Mouse (Mus musculus) heart, adult 10 weeks (tissue): Measurements from ENCODE around the gene Mroh8. TPM values are rescaled to one million over a fixed set of nuclear protein-coding genes. Genes with fewer than 3 reads are reported as not detected.

Source experiments
- polyA plus RNA-seq: library from polyadenylated mRNA; stranded (reverse); fragments of 350-450 nt; fragmentation: Illumina TruSeq; extraction: RNeasy Lipid Tissue Mini Kit (QIAGEN cat#74804); gene quantifications from one replicate; pipeline ENCODE4 v1.2.3, GENCODE M21; 2014; ENCODE audit warnings: low read depth, low replicate concordance

Gene Mroh8
- polyA plus RNA-seq, result not detected

GRCm38 (mm10) chr2:157279416-157279800 is at the start of gene Mroh8:
TSS of gene Mroh8 (minus strand) at chr2:157279549.

GRCm38 (mm10) chr2:157278717-157279415 is 483 bp downstream of the Mroh8 start, which contains the start of gene Rpn2:
TSS of gene Rpn2 (plus strand) at chr2:157279017.

GRCm38 (mm10) chr2:157204366-157205218 is 74.8 kb downstream of the Mroh8 start, which contains the start of gene Rbl1:
TSS of gene Rbl1 (minus strand) at chr2:157204534.

Other genes starting within 250 kb of the Mroh8 start
- gene Soga1, start 200.3 kb downstream of the Mroh8 start, polyA plus RNA-seq, result 6.0 TPM
- gene Tldc2, start 192.5 kb downstream of the Mroh8 start, polyA plus RNA-seq, result not detected
- gene Samhd1, start 144.3 kb downstream of the Mroh8 start, polyA plus RNA-seq, result 30.2 TPM
- 2.1 TPM for gene Rbl1, start 75.0 kb downstream of the Mroh8 start, polyA plus RNA-seq
- 99.3 TPM for gene Rpn2, start 532 bp downstream of the Mroh8 start, polyA plus RNA-seq
- gene Ghrh, start 68.0 kb upstream of the Mroh8 start, polyA plus RNA-seq, result not detected
- 23.7 TPM for gene Manbal, start 88.0 kb upstream of the Mroh8 start, polyA plus RNA-seq
- gene Src, start 138.9 kb upstream of the Mroh8 start, polyA plus RNA-seq, result 2.9 TPM